Mouse (Mus musculus) cerebellum, adult 18-20 months (tissue): Measurements from ENCODE around the gene Rgsl1.
"Not testable (repeated sequence)": the region's sequence is repeated elsewhere in the genome, so short reads cannot be mapped to it uniquely, and the experiment has no call there.

ENCODE experiments used
- DNase-seq, 2 experiments: peaks; one replicate each; pipeline ENCODE4 v3.0.0; 2021

The Rgsl1 gene

GRCm38 (mm10) chr1:153844042-153844441 is at the start of gene Rgsl1:
Rgsl1 (minus strand) TSS chr1:153844142.
- no peak for DNase-seq

- DNase-seq: no peak
Measured at GRCm38 (mm10) chr1:153891442-153891841, 47.5 kb upstream of the Rgsl1 start, which contains the start of gene Teddm1a. Teddm1a (plus strand) TSS chr1:153891742.

- DNase-seq: no peak
Measured at GRCm38 (mm10) chr1:153890121-153890520, 46.2 kb upstream of the Rgsl1 start.

- DNase-seq: no peak
Measured at GRCm38 (mm10) chr1:153886024-153886633, 42.2 kb upstream of the Rgsl1 start.

GRCm38 (mm10) chr1:153880391-153880790 is 36.4 kb upstream of the Rgsl1 start:
- not testable (repeated sequence) for DNase-seq

- no peak for DNase-seq
Measured at GRCm38 (mm10) chr1:153874045-153874444, 30.1 kb upstream of the Rgsl1 start, which contains the start of gene Teddm1b. Teddm1b (plus strand) TSS chr1:153874345.

GRCm38 (mm10) chr1:153855946-153856345 is 12.0 kb upstream of the Rgsl1 start:
- DNase-seq: no peak

- not testable (repeated sequence) for DNase-seq
Measured at GRCm38 (mm10) chr1:153852696-153853095, 8.8 kb upstream of the Rgsl1 start.

GRCm38 (mm10) chr1:153846867-153847266 is 2.9 kb upstream of the Rgsl1 start:
- DNase-seq: no peak

GRCm38 (mm10) chr1:153846420-153846819 is 2.5 kb upstream of the Rgsl1 start:
- DNase-seq: no peak

GRCm38 (mm10) chr1:153842121-153842740 is 1.7 kb downstream of the Rgsl1 start:
- no peak for DNase-seq

- DNase-seq: no peak
Measured at GRCm38 (mm10) chr1:153836036-153836435, 7.9 kb downstream of the Rgsl1 start.

- no peak for DNase-seq
Measured at GRCm38 (mm10) chr1:153830746-153831145, 13.2 kb downstream of the Rgsl1 start.

- DNase-seq: no peak
Measured at GRCm38 (mm10) chr1:153820216-153820615, 23.7 kb downstream of the Rgsl1 start.

GRCm38 (mm10) chr1:153814278-153814677 is 29.7 kb downstream of the Rgsl1 start:
- DNase-seq: no peak

GRCm38 (mm10) chr1:153807390-153807993 is 36.5 kb downstream of the Rgsl1 start:
- peak; percentile 31 to 41 for DNase-seq

- no peak for DNase-seq
Measured at GRCm38 (mm10) chr1:153803530-153803929, 40.4 kb downstream of the Rgsl1 start.

- no peak for DNase-seq
Measured at GRCm38 (mm10) chr1:153802691-153803090, 41.3 kb downstream of the Rgsl1 start.

GRCm38 (mm10) chr1:153794241-153794640 is 49.7 kb downstream of the Rgsl1 start:
- no peak for DNase-seq

- no peak for DNase-seq
Measured at GRCm38 (mm10) chr1:153790708-153791107, 53.2 kb downstream of the Rgsl1 start.

- DNase-seq: no peak
Measured at GRCm38 (mm10) chr1:153785608-153786007, 58.3 kb downstream of the Rgsl1 start.

GRCm38 (mm10) chr1:153783339-153783738 is 60.6 kb downstream of the Rgsl1 start:
- DNase-seq: no peak

GRCm38 (mm10) chr1:153778205-153778604 is 65.7 kb downstream of the Rgsl1 start:
- DNase-seq: no peak

- DNase-seq: no peak
Measured at GRCm38 (mm10) chr1:153776257-153776656, 67.7 kb downstream of the Rgsl1 start.
